Mouse (Mus musculus) myocyte (in vitro differentiated cells): ENCODE measurements around the gene Dglucy. TPM values are rescaled to one million over a fixed set of nuclear protein-coding genes. Genes with fewer than 3 reads are reported as not detected.

Experiments
- H3K27me3 ChIP-seq: one replicate; pipeline ENCODE4 v1.6.1; 2011; ENCODE audit not compliant: control insufficient read depth, insufficient read depth, insufficient read length
- H3K36me3 ChIP-seq: one replicate; pipeline ENCODE4 v1.6.1; 2011; ENCODE audit not compliant: control insufficient read depth, insufficient read depth
- H3K4me2 ChIP-seq: one replicate; pipeline ENCODE4 v1.6.1; 2011; ENCODE audit warnings: low read depth, control low read depth
- H3K4me3 ChIP-seq: one replicate; pipeline ENCODE4 v1.5.1; 2011; ENCODE audit warnings: mild to moderate bottlenecking, control low read depth, moderate library complexity
- H3K79me2 ChIP-seq: one replicate; pipeline ENCODE4 v1.6.1; 2011; ENCODE audit not compliant: control insufficient read depth, insufficient read depth
- H3ac ChIP-seq: one replicate; pipeline ENCODE4 v1.6.1; 2011; ENCODE audit not compliant: control insufficient read depth, insufficient read length
- CEBPB ChIP-seq: IDR thresholded peaks from 2 replicates; pipeline ENCODE4 v1.6.1; 2011; ENCODE audit warnings: mild to moderate bottlenecking, moderate library complexity; ENCODE audit not compliant: poor library complexity, insufficient read depth, severe bottlenecking
- E2F4 ChIP-seq: IDR thresholded peaks from one replicate; pipeline ENCODE4 v1.6.1; 2011; ENCODE audit warnings: mild to moderate bottlenecking, control low read depth, moderate library complexity; ENCODE audit not compliant: insufficient read depth
- MAX ChIP-seq: IDR thresholded peaks from one replicate; pipeline ENCODE4 v1.6.1; 2011; ENCODE audit warnings: low read depth, mild to moderate bottlenecking, control low read depth
- MYOD1 ChIP-seq, 3 experiments: IDR thresholded peaks; one replicate each; pipeline ENCODE4 v1.6.1; 2011; ENCODE audit warnings: control low read depth in 2 of 3, low read depth in 2 of 3, mild to moderate bottlenecking in 2 of 3, moderate library complexity in 1 of 3; ENCODE audit not compliant: insufficient read length in 2 of 3, control insufficient read depth in 1 of 3
- MYOG ChIP-seq, 3 experiments: IDR thresholded peaks; one replicate each; pipeline ENCODE4 v1.6.1; 2011; ENCODE audit warnings: control low read depth in 2 of 3, low read depth in 2 of 3, mild to moderate bottlenecking in 2 of 3; ENCODE audit not compliant: insufficient read length in 2 of 3, control insufficient read depth in 1 of 3, insufficient read depth in 1 of 3
- POLR2A ChIP-seq: IDR thresholded peaks from one replicate; pipeline ENCODE4 v1.6.1; 2011; ENCODE audit warnings: low read depth, mild to moderate bottlenecking, control low read depth, moderate library complexity; ENCODE audit not compliant: insufficient read length
- POLR2AphosphoS2 ChIP-seq: IDR thresholded peaks from one replicate; pipeline ENCODE4 v1.6.1; 2011; ENCODE audit warnings: low read depth, control low read depth; ENCODE audit not compliant: insufficient read length
- REST ChIP-seq: IDR thresholded peaks from one replicate; pipeline ENCODE4 v1.6.1; 2011; ENCODE audit warnings: mild to moderate bottlenecking, control low read depth, moderate library complexity; ENCODE audit not compliant: insufficient read depth, insufficient read length
- SRF ChIP-seq: IDR thresholded peaks from one replicate; pipeline ENCODE4 v1.6.1; 2011; ENCODE audit warnings: low read depth; ENCODE audit not compliant: control insufficient read depth, insufficient read length
- TCF12 ChIP-seq: IDR thresholded peaks from one replicate; pipeline ENCODE4 v1.6.1; 2011; ENCODE audit warnings: mild to moderate bottlenecking, control low read depth; ENCODE audit not compliant: poor library complexity, insufficient read depth, severe bottlenecking
- TCF3 ChIP-seq: IDR thresholded peaks from one replicate; pipeline ENCODE4 v1.6.1; 2011; ENCODE audit warnings: low read depth, control low read depth; ENCODE audit not compliant: insufficient read length
- USF1 ChIP-seq: IDR thresholded peaks from one replicate; pipeline ENCODE4 v1.6.1; 2011; ENCODE audit warnings: low read depth, mild to moderate bottlenecking, control low read depth, moderate library complexity
- polyA plus RNA-seq: library from polyadenylated mRNA; unstranded; fragments of >200 nt; fragmentation: generic; extraction: Trizol; gene quantifications from one replicate; pipeline ENCODE4 v1.2.1, GENCODE M21; 2012; ENCODE audit warnings: missing spikeins

Dglucy gene
- polyA plus RNA-seq, 1 experiment, result 24.4 TPM

DNA sequence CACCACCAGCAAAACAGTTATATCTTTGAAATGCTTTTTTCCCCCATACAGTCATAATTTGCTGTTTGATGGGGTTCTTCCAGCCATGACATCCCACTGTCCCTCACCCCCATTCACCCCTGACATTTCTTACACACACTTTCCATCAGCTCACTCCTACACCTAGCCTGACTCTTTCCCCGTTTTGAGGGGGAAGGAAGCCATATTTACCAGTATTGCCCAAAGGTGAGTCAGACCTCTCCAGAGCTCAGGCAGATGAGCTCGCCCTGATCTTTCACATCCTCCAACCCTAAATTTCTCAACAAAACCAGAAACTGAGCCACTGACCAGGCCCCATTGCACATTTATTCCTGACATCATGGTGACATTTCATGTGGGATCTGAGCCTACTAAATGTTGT lies 93.0 kb downstream of the Dglucy start:
- Histone ChIP-seq H3K27me3 (no peaks in the 10 kb centered on the region), H3K36me3 (no peaks in the 10 kb centered on the region), H3K4me3 (no peak overlapping the region), H3K79me2 (no peaks in the 10 kb centered on the region), H3ac (no peak overlapping the region), H3K4me2 (no peak overlapping the region)
- TF ChIP-seq TCF3 (no peak), TCF12 (no peak), SRF (no peak), MYOD1 (IDR thresholded peaks at IDR 0.05; ENCODE audit: control insufficient read depth in 1 of 3, insufficient read length in 2 of 3, low read depth in 2 of 3) (no peak), CEBPB (no peak), MAX (no peak), E2F4 (no peak), REST (no peak), POLR2A (no peak)

DNA sequence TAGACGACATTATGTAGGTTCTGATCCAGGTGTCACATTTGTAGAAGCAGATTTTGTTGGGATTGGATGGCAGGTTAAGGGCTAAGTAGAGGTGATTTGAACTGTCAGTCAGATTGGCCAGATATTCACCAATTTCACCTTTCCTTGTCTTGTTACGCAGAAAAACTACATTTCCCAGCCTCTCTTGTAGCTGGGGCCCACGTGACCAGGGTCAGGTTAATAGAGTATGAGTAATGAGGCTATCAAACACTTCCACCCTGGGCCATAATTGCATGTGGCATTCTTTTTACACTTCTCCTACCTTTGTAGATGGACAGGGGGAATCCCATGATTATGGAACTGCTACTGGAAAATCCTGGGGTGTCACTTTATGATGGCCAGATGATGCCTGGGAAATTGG lies 94.8 kb downstream of the Dglucy start:
- Histone ChIP-seq H3K4me3 (no peak overlapping the region), H3K4me2 (no peak overlapping the region), H3K27me3 (no peaks in the 10 kb centered on the region), H3K79me2 (no peaks in the 10 kb centered on the region), H3ac (no peak overlapping the region), H3K36me3 (no peaks in the 10 kb centered on the region)
- TF ChIP-seq MYOG (IDR thresholded peaks at IDR 0.05; ENCODE audit: control insufficient read depth in 1 of 3, insufficient read depth in 1 of 3, insufficient read length in 2 of 3, low read depth in 2 of 3), result no peak
- TF ChIP-seq MYOD1 (IDR thresholded peaks at IDR 0.05; ENCODE audit: control insufficient read depth in 1 of 3, insufficient read length in 2 of 3, low read depth in 2 of 3), result no peak
- no peak for TF ChIP-seq POLR2AphosphoS2
- TF ChIP-seq REST, result no peak
- TF ChIP-seq TCF12, result no peak
- TF ChIP-seq POLR2A, result no peak
- peak; percentile 54 for TF ChIP-seq USF1

DNA sequence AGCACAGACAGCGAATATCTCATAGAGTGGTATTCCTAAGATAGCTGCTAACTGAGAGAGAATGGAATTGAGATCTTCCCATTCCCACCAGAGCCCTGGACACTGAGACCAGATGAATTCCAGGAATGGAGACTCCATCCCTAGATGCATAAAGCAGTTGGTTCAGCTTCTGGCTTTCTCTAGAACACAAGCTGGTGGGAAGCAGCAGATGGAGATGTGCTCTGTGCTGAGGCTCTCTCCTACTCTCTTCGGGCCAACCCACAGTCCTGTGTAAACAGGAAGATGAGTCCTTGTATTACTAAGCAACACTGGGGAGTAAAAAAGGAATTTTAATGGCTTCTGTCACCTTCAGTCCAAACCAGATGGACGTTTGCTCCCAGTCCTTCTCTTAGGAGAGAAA lies 96.7 kb downstream of the Dglucy start:
- Histone ChIP-seq H3ac (no peak overlapping the region), H3K27me3 (no peaks in the 10 kb centered on the region), H3K4me3 (no peak overlapping the region), H3K79me2 (no peaks in the 10 kb centered on the region), H3K4me2 (no peak overlapping the region), H3K36me3 (no peaks in the 10 kb centered on the region)
- TF ChIP-seq REST, result no peak
- TF ChIP-seq POLR2AphosphoS2, result no peak
- no peak for TF ChIP-seq TCF3
- TF ChIP-seq MYOG (IDR thresholded peaks at IDR 0.05; ENCODE audit: control insufficient read depth in 1 of 3, insufficient read depth in 1 of 3, insufficient read length in 2 of 3, low read depth in 2 of 3), result no peak
- TF ChIP-seq MAX, result no peak
- TF ChIP-seq POLR2A, result no peak
- no peak for TF ChIP-seq MYOD1 (IDR thresholded peaks at IDR 0.05; ENCODE audit: control insufficient read depth in 1 of 3, insufficient read length in 2 of 3, low read depth in 2 of 3)
- TF ChIP-seq CEBPB, result no peak
- TF ChIP-seq TCF12, result no peak
- no peak for TF ChIP-seq SRF

DNA sequence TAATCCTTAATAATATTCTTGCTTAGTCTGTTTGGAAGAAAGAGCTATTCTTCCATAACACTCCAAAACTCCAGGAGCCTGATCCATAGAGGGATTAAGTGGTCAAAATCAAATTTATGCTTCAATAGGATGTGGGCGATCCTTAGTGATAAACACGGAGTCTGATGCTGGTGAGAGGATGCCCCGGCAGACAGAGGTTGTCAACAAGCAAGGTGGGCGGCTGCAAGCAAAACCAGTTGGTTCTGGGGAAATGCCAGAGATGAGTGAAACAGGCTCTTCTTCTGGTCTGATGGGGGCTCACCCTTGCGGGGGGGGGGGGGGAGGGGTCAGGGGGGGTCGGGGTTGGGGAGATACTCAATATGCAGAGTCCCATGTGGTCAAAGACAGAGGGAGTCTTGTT lies 97.1 kb downstream of the Dglucy start:
- Histone ChIP-seq H3K4me2 (no peak overlapping the region), H3K27me3 (no peaks in the 10 kb centered on the region), H3K4me3 (no peak overlapping the region), H3K36me3 (no peaks in the 10 kb centered on the region), H3ac (no peak overlapping the region), H3K79me2 (no peaks in the 10 kb centered on the region)
- TF ChIP-seq TCF3, result no peak

DNA sequence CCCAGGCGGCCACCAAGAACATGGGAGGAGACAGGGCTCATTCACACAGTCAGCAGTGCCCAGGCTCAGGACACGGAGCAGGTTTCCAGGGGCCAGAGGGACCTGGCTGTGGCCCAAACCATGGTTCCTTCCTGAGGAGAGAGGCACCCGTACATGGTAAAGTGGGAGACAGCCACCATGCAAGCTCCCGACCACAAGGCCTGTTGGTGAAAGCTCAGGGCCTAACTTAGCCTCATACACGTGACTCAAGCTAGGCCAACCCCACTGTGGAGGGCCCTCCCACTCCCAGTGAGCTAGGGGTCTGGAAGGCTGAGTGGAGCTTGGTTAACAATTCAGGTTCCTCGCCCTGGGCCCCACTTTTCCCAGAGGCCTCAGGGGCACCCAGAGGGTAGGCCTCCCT lies 99.1 kb downstream of the Dglucy start:
- Histone ChIP-seq H3K79me2 (no peaks in the 10 kb centered on the region), H3K4me2 (no peak overlapping the region)

More for the DNA sequence above, 99.1 kb downstream of the Dglucy start:
- no peaks in the 10 kb centered on the region for H3K36me3 ChIP-seq
- H3K27me3 ChIP-seq, result no peaks in the 10 kb centered on the region
- H3ac ChIP-seq, result no peak overlapping the region
- no peak overlapping the region for H3K4me3 ChIP-seq
- TF ChIP-seq USF1 (no peak), POLR2A (no peak), MAX (no peak), E2F4 (no peak), REST (no peak), MYOD1 (IDR thresholded peaks at IDR 0.05; ENCODE audit: control insufficient read depth in 1 of 3, insufficient read length in 2 of 3, low read depth in 2 of 3) (no peak), TCF3 (no peak), TCF12 (no peak)
